Mouse (Mus musculus): ENCODE measurements around the gene Pth. TPM values are rescaled to one million over a fixed set of nuclear protein-coding genes. Genes with fewer than 3 reads are reported as not detected.
A peak's percentile ranks its signal among the peaks of the same experiment; 100 is the strongest.

The Pth gene
- polyA plus RNA-seq (2015; fragmentation: Nextera tagmentation; extraction: Ambion mirVana), result not detected in 2 replicates

DNA sequence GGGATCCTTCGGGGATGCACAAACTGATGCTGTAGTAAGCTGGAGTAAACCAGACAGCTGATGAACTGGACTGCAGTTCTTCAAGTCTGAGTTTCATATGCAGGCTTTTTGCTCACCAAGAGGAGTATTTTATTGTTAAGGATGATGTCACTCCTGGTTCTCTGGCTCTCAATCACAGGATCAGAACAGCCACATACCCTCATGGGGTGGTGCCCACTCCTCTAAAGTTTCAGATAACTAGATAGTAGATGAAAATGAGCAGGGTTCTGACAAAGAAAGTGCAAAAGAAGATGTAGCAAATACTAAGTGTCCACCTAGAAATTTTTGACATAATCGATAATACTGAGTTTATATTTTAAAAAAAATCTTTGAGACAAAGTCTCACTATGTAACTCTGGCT is at the start of gene Pth:
Pth (minus strand) TSS at position 101 of the 400 bp plus-strand sequence.
- Histone ChIP-seq H3K4me2 (no peak within 1 kb of the TSS), H3K36me3 (no peaks in the 10 kb centered on the region), H3K27me3 (no peaks in the 10 kb centered on the region), H3K4me1 (no peaks in the 10 kb centered on the region), H3K27ac (no peak within 1 kb of the TSS), H3K9me3 (replicated peaks) (no peaks in the 10 kb centered on the region), H3K4me3 (replicated peaks) (no peak within 1 kb of the TSS), H3K9ac (no peak within 1 kb of the TSS)
- ATAC-seq (replicated peaks; ENCODE audit: low FRiP score), result no peak
- WGBS, result 88% methylated on average over 2 of the region's 2 CpGs

DNA sequence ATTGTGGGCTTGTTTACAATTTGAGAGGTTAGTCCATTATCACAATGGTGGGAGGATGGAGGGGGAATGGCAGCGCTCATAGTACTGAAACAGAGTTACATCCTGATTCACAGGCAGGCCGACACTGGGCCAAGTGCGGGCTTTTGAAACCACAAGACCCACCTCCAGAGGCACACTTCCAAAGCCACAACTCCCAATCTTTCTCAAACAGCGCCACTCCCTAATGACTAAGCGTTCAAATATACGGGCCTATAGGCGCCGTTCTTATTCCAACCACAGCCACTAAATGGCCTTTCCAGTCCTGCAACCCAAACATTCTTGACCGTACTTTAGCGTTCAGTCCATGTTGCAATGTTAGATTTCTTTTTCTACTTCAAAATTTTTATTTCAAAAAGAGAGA is 47.9 kb upstream of the Pth start:
- Histone ChIP-seq H3K27me3 (no peaks in the 10 kb centered on the region), H3K4me2 (no peak overlapping the region), H3K27ac (no peak overlapping the region), H3K4me3 (replicated peaks) (no peak overlapping the region), H3K36me3 (no peaks in the 10 kb centered on the region), H3K9ac (no peak overlapping the region), H3K9me3 (replicated peaks) (no peaks in the 10 kb centered on the region), H3K4me1 (no peaks in the 10 kb centered on the region)
- ATAC-seq (replicated peaks; ENCODE audit: low FRiP score), result no peak
- 88% methylated on average over 10 of the region's 10 CpGs for WGBS

DNA sequence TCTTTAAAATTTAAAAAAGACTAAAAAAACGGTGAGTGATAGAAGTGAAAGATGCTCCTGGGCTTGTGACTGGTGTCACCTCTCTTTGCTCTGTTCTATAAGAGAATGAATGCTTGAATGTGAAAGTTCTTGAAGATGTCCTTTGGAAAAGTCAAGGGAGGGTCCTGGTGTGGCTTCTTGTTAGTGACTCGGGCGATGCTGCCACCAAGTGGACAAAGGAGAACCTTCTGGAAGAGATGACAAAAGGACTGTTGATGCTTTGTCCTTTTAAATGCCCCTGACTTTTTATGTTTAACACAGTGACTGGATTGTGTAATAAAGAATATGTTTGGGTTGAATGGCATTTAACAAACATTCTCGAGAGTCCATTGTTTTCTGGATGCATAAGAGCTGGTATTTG is 45.9 kb upstream of the Pth start:
- Histone ChIP-seq H3K9me3 (replicated peaks) (no peaks in the 10 kb centered on the region), H3K36me3 (no peaks in the 10 kb centered on the region), H3K4me1 (no peaks in the 10 kb centered on the region), H3K4me3 (replicated peaks) (no peak overlapping the region), H3K9ac (no peak overlapping the region), H3K27ac (no peak overlapping the region), H3K27me3 (no peaks in the 10 kb centered on the region), H3K4me2 (no peak overlapping the region)
- 22% methylated on average over 4 of the region's 4 CpGs for WGBS
- ATAC-seq (replicated peaks; ENCODE audit: low FRiP score), result no peak

GRCm38 (mm10) chr7:113433451-113433850 is 45.1 kb upstream of the Pth start:
- no peaks in the 10 kb centered on the region for H3K9me3 ChIP-seq (replicated peaks)
- no peak overlapping the region for H3K4me2 ChIP-seq
- H3K27ac ChIP-seq, result no peak overlapping the region
- no peak overlapping the region for H3K9ac ChIP-seq
- H3K36me3 ChIP-seq, result no peaks in the 10 kb centered on the region
- ATAC-seq (replicated peaks; ENCODE audit: low FRiP score), result no peak
- H3K4me3 ChIP-seq (replicated peaks), result no peak overlapping the region
- 82% methylated on average over 3 of the region's 3 CpGs for WGBS
- no peaks in the 10 kb centered on the region for H3K4me1 ChIP-seq
- no peaks in the 10 kb centered on the region for H3K27me3 ChIP-seq

GRCm38 (mm10) chr7:113432891-113433290 is 44.5 kb upstream of the Pth start:
- Histone ChIP-seq H3K4me1 (no peaks in the 10 kb centered on the region), H3K36me3 (no peaks in the 10 kb centered on the region), H3K27ac (0 out of 2 replicates have a peak overlapping the region, but pooled peaks have one; percentile 9), H3K9me3 (replicated peaks) (no peaks in the 10 kb centered on the region), H3K9ac (no peak overlapping the region), H3K27me3 (no peaks in the 10 kb centered on the region), H3K4me3 (replicated peaks) (no peak overlapping the region), H3K4me2 (no peak overlapping the region)
- WGBS, result 74% methylated on average over 4 of the region's 4 CpGs
- no peak for ATAC-seq (replicated peaks; ENCODE audit: low FRiP score)

- ATAC-seq (replicated peaks; ENCODE audit: low FRiP score), result no peak
- H3K9me3 ChIP-seq (replicated peaks), result no peaks in the 10 kb centered on the region
- no peak overlapping the region for H3K4me2 ChIP-seq
- 0 out of 2 replicates have a peak, but pooled peaks cover 5% of the 10 kb centered on the region for H3K4me1 ChIP-seq
- no peaks in the 10 kb centered on the region for H3K27me3 ChIP-seq
- H3K27ac ChIP-seq, result no peak overlapping the region
- no peak overlapping the region for H3K9ac ChIP-seq
- H3K4me3 ChIP-seq (replicated peaks), result no peak overlapping the region
- WGBS, result 84% methylated on average over 1 of the region's 1 CpGs
- no peaks in the 10 kb centered on the region for H3K36me3 ChIP-seq
These were observed 32.4 kb upstream of the Pth start for GRCm38 (mm10) chr7:113420771-113421170.

DNA sequence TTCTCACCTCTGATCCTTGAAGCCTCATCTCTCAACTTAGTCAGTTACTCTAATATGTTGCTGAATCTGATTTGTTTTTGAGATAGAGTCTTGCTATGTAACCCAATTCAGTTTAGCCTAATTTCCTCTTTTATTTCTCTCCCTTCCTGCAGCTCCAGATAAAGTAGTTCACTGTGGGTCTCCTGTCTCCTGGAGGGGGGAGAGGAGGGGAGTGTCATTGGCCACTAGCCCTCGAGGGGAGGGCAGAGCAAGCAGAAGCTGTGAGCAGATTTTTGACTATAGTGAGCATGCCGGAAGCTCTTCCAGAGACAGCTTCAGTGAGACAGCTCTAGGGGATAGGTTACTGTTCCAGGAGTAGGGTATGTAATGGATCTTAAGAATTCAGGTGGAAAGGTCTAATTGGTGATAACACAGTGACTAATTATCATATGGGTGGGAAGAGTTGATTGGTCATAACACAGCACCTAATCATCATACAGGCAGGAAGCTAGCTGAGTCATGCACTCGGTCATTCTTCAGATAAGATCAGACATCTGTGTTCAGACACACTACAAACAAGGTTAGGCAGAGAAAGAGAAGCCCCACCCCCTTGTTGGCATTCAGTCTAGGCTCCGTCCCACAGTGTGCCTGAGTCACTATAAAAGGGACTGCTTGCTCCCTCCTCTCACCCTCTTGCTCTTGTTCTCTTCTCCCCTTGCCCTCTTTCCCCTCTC is 30.9 kb upstream of the Pth start:
- H3K4me2 ChIP-seq, result no peak overlapping the region

DNA sequence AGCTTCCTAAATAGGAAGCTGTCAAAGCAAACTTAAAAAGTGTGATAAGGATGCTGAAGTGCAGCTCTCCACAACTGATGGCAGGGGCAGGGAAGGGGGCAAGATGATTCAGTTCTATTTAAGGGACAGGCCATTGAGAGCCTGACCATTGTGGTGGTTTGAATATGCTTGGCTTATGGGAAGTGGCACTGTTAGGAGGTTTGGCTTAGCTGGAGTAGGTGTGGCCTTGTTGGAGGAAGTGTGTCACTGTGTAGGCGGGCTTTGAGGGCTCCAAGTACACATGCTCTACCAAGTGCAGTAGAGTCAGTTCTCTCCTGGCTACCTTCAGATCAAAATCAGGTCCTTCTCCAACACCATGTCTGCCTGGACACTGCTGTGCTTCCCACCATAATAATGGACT is 28.2 kb upstream of the Pth start:
- Histone ChIP-seq H3K4me3 (replicated peaks) (no peak overlapping the region), H3K9me3 (replicated peaks) (no peaks in the 10 kb centered on the region), H3K4me2 (no peak overlapping the region), H3K27ac (no peak overlapping the region), H3K4me1 (0 out of 2 replicates have a peak, but pooled peaks cover 5% of the 10 kb centered on the region), H3K9ac (no peak overlapping the region), H3K36me3 (no peaks in the 10 kb centered on the region), H3K27me3 (no peaks in the 10 kb centered on the region)
- WGBS, result 100% methylated on average over 1 of the region's 1 CpGs
- ATAC-seq (replicated peaks; ENCODE audit: low FRiP score), result no peak

More for the DNA sequence above, 30.9 kb upstream of the Pth start:
- Histone ChIP-seq H3K9me3 (replicated peaks) (no peaks in the 10 kb centered on the region), H3K27ac (0 out of 2 replicates have a peak overlapping the region, but pooled peaks have one; percentile 2), H3K9ac (no peak overlapping the region), H3K4me3 (replicated peaks) (no peak overlapping the region), H3K4me1 (0 out of 2 replicates have a peak, but pooled peaks cover 5% of the 10 kb centered on the region), H3K36me3 (no peaks in the 10 kb centered on the region), H3K27me3 (no peaks in the 10 kb centered on the region)
- 17% methylated on average over 4 of the region's 4 CpGs for WGBS
- ATAC-seq (replicated peaks; ENCODE audit: low FRiP score), result no peak; the same call in 1 of the 2 replicates

DNA sequence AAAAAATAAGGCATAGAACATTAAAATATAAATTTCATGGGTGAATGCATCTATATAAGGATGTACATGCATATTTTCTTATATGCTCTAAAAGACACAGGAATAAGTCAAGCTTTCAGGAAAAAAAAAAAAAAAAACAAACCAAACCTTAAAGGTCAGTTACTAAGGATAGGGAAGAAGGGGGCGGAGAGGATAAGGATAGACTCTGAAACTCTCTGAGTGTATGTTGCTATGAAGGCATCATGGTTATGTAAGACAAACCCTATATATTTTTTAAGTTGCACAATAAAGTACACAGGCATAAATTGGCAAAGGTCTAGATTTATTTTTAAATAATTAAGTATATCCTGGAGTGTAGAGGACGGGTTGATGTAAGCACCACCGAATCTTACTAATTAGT is 26.9 kb upstream of the Pth start:
- ATAC-seq (replicated peaks; ENCODE audit: low FRiP score), result no peak
- no peaks in the 10 kb centered on the region for H3K36me3 ChIP-seq
- no peaks in the 10 kb centered on the region for H3K9me3 ChIP-seq (replicated peaks)
- H3K4me2 ChIP-seq, result no peak overlapping the region
- H3K27ac ChIP-seq, result no peak overlapping the region
- H3K4me1 ChIP-seq, result 0 out of 2 replicates have a peak, but pooled peaks cover 5% of the 10 kb centered on the region
- 87% methylated on average over 3 of the region's 3 CpGs for WGBS
- H3K9ac ChIP-seq, result no peak overlapping the region
- no peak overlapping the region for H3K4me3 ChIP-seq (replicated peaks)
- H3K27me3 ChIP-seq, result no peaks in the 10 kb centered on the region

GRCm38 (mm10) chr7:113408712-113409111 is 20.3 kb upstream of the Pth start:
- Histone ChIP-seq H3K9ac (no peak overlapping the region), H3K9me3 (replicated peaks) (no peaks in the 10 kb centered on the region), H3K4me1 (no peaks in the 10 kb centered on the region), H3K27me3 (no peaks in the 10 kb centered on the region), H3K36me3 (no peaks in the 10 kb centered on the region), H3K4me2 (no peak overlapping the region), H3K4me3 (replicated peaks) (no peak overlapping the region), H3K27ac (no peak overlapping the region)
- 60% methylated on average over 5 of the region's 5 CpGs for WGBS
- ATAC-seq (replicated peaks; ENCODE audit: low FRiP score), result no peak

- Histone ChIP-seq H3K4me2 (no peak overlapping the region), H3K4me3 (replicated peaks) (no peak overlapping the region), H3K4me1 (no peaks in the 10 kb centered on the region), H3K9me3 (replicated peaks) (no peaks in the 10 kb centered on the region), H3K36me3 (no peaks in the 10 kb centered on the region), H3K27ac (no peak overlapping the region), H3K27me3 (no peaks in the 10 kb centered on the region), H3K9ac (no peak overlapping the region)
- ATAC-seq (replicated peaks; ENCODE audit: low FRiP score), result no peak
These were observed 9.7 kb upstream of the Pth start for GRCm38 (mm10) chr7:113398083-113398482.

GRCm38 (mm10) chr7:113396661-113397060 is 8.3 kb upstream of the Pth start:
- Histone ChIP-seq H3K36me3 (no peaks in the 10 kb centered on the region), H3K4me1 (no peaks in the 10 kb centered on the region), H3K9ac (no peak overlapping the region), H3K9me3 (replicated peaks) (no peaks in the 10 kb centered on the region), H3K27ac (no peak overlapping the region), H3K4me3 (replicated peaks) (no peak overlapping the region), H3K4me2 (no peak overlapping the region), H3K27me3 (no peaks in the 10 kb centered on the region)
- WGBS, result 86% methylated on average over 4 of the region's 4 CpGs
- ATAC-seq (replicated peaks; ENCODE audit: low FRiP score), result no peak

GRCm38 (mm10) chr7:113391619-113392018 is 3.2 kb upstream of the Pth start:
- ATAC-seq (replicated peaks; ENCODE audit: low FRiP score), result no peak
- H3K9ac ChIP-seq, result no peak overlapping the region
- H3K4me3 ChIP-seq (replicated peaks), result no peak overlapping the region
- no peak overlapping the region for H3K27ac ChIP-seq
- no peaks in the 10 kb centered on the region for H3K27me3 ChIP-seq
- 86% methylated on average over 2 of the region's 2 CpGs for WGBS
- H3K4me2 ChIP-seq, result no peak overlapping the region
- no peaks in the 10 kb centered on the region for H3K9me3 ChIP-seq (replicated peaks)
- H3K36me3 ChIP-seq, result no peaks in the 10 kb centered on the region
- H3K4me1 ChIP-seq, result no peaks in the 10 kb centered on the region

Data from kidney, embryonic 15.5 days (tissue).